Mouse (Mus musculus) cerebellum, adult 2 months (tissue): ENCODE measurements around the gene Tnnc1.

Source experiments
- CTCF ChIP-seq: fragments of 200-500 bp; IDR thresholded peaks from 2 replicates; pipeline ENCODE4 v1.5.1; 2011; ENCODE audit warnings: low read depth, mild to moderate bottlenecking, control low read depth, low read length, moderate library complexity, borderline replicate concordance; ENCODE audit not compliant: insufficient read depth
- POLR2A ChIP-seq: fragments of 200-500 bp; IDR thresholded peaks from 2 replicates; pipeline ENCODE4 v1.6.1; 2011; ENCODE audit warnings: low read length, control low read depth, borderline replicate concordance; ENCODE audit not compliant: insufficient read depth

DNA sequence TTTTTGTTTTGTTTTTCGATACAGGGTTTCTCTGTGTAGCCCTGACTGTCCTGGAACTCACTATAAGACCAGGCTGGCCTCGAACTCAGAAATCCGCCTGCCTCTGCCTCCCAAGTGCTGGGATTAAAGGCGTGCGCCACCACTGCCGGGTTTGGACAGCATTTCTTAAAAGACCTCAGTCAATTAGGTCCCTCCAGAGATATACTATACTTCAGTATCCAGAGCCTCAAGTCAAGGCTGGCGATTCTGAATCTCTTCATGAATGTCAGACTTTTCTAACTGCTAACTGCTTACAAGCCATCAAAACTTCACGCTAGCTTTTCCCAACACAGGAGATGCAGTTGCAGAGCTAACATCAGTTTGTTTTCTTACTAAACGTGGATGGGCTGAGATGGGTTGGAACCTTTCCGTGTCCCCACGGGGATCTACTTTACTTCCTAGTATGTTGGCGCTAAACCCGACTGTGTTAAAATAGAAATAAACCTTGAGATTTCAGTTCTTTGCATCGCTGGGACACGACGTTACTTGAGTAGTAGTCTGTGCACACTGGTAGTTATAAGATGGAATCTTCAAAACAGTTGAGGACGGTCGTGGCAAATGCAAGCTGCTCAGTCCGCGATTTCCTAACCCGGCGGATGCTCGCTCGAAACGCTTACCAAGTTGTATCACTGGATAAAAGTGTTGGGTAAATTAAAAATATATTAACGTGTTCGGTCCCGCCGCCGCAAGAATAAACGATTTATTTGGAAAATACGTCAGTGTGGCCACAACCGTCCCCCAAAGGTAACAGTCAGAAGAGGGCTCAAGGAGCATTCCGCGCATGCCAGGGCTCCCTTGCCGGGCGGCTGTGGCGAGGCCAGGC, 42.3 kb downstream of the Tnnc1 start:
- TF ChIP-seq CTCF (no peak), POLR2A (no peak)
